Mouse (Mus musculus): ENCODE results near the gene Mmgt1. TPM values are rescaled to one million over a fixed set of nuclear protein-coding genes. Genes with fewer than 3 reads are reported as not detected.

Mmgt1 gene
- polyA plus RNA-seq (2015; fragmentation: Nextera tagmentation; extraction: Ambion mirVana), result 56.5 and 59.4 TPM in 2 replicates

DNA sequence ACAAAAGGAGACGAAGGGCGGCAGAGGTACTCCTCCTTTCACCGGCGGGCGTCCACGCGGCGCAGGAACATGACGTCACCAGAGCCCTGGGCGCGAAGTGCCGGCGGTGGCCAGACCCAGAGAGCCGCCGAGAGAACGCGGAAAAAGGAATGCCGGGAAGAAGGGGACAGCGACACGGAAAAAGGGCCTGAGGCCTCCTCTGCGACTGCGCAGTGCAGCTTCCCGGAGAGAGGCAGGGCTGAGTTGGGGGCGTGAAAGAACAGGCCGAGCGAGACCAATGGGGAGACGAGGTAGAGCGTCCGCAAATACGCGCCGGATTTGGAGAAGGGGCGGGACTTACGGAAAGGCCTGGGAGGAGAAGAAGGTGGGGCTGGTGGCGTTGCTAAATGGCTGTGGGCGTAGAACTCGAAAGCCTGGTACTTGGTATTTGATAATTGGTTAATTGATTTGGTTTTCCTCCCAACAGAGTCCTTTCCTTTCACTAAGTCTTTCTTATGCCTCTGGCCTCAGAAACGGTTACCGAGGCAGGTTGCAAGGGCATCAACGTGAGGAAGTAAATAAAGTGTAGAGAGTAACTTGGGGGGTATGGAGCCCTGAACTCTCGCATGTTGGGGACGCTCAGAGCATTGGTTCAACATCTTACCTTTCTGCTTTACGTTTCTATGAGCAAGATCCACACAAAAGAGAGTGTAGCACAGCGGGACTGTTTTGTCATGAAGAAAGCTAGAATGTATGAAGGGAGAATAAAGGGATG is at the start of gene Mmgt1:
TSS of gene Mmgt1 (minus strand) at position 183 of the 754 bp plus-strand sequence.
- WGBS, result 12% methylated on average over 44 of the region's 44 CpGs
- no peaks in the 10 kb centered on the region for H3K9me3 ChIP-seq
- peak; percentile 99 for ATAC-seq (ENCODE audit: low read depth)
- H3K4me2 ChIP-seq, result peak within 1 kb of the TSS; percentile 64
- H3K4me3 ChIP-seq, result peak within 1 kb of the TSS; percentile 68
- H3K36me3 ChIP-seq, result 0 out of 2 replicates have a peak, but pooled peaks cover 6% of the 10 kb centered on the region
- peak within 1 kb of the TSS; percentile 81 for H3K9ac ChIP-seq
- H3K27ac ChIP-seq (replicated peaks), result peak within 1 kb of the TSS; percentile 83
- peaks cover 12% of the 10 kb centered on the region for H3K4me1 ChIP-seq (replicated peaks)
- no peaks in the 10 kb centered on the region for H3K27me3 ChIP-seq

DNA sequence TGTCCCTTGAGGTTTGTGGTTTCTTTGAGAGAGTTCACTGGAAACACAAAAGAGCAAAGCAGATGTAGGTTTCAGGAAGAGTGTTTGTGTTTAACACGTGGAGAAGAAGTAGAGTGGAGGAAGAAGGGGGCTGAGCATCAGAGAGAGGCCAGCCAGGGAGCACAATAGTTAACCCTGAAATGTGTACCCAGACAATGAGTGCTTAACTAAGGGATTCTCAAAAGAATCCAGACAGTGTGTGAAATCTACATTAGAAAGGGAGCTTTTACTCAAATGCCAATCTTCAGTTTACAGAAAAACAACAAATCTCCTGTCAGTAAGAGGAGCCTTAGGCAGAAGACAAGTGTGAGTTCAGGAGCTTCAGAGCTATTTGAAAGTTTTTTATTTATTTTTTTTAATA is 42.2 kb upstream of the Mmgt1 start:
- WGBS, result 5% methylated on average over 1 of the region's 1 CpGs
- Histone ChIP-seq H3K4me2 (no peak overlapping the region), H3K36me3 (peaks cover 27% of the 10 kb centered on the region; the same call in 1 of the 2 replicates), H3K4me1 (replicated peaks) (no peaks in the 10 kb centered on the region), H3K27ac (replicated peaks) (no peak overlapping the region), H3K4me3 (no peak overlapping the region), H3K9me3 (no peaks in the 10 kb centered on the region), H3K9ac (no peak overlapping the region), H3K27me3 (no peaks in the 10 kb centered on the region)
- no peak for ATAC-seq (ENCODE audit: low read depth)

DNA sequence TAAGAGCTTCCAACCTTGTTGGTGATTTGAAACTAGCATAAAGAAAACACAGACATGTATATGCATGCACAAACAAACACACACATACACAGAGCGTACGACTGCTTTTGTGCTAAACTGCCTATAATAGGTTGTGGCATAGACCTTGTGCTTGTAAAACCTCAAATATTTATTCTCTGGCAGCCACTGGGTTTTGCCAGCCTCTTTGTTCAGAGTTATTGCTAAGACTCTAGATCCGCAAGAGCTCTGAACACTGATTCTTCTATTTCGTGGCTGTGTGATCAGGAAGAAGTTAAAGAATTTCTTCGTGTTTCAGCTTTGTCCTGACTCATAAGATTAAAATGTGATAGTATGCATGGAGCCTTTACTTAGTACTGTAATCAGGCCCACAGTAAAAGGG is 38.3 kb upstream of the Mmgt1 start:
- no peak for ATAC-seq (ENCODE audit: low read depth)
- Histone ChIP-seq H3K27me3 (no peaks in the 10 kb centered on the region), H3K4me3 (no peak overlapping the region), H3K9me3 (no peaks in the 10 kb centered on the region), H3K4me1 (replicated peaks) (no peaks in the 10 kb centered on the region), H3K9ac (no peak overlapping the region), H3K27ac (replicated peaks) (no peak overlapping the region), H3K4me2 (no peak overlapping the region), H3K36me3 (peaks cover 24% of the 10 kb centered on the region; the same call in 1 of the 2 replicates)
- WGBS, result 87% methylated on average over 5 of the region's 5 CpGs

DNA sequence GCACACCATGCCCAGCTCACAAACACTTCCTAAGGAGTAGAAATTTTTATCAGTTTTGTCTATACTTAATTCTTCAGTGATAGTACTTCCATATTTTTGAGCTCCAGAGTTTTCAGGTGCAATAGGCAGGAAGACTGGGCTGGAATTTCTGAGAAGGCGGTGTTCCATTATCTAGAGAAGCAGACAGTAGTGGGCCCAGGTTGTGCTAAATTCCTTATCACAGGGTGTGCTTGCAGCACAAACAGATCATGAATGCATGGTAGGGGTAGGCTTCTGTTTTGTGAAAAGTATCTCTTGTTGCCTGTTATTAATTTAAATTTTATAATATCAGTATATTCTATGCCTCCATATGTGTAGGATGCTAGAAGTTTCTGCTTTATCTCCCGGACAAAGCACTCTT is 17.4 kb upstream of the Mmgt1 start:
- Histone ChIP-seq H3K9ac (no peak overlapping the region), H3K27ac (replicated peaks) (no peak overlapping the region), H3K9me3 (no peaks in the 10 kb centered on the region), H3K27me3 (no peaks in the 10 kb centered on the region), H3K4me3 (no peak overlapping the region), H3K4me1 (replicated peaks) (peaks cover 13% of the 10 kb centered on the region), H3K4me2 (no peak overlapping the region), H3K36me3 (no peaks in the 10 kb centered on the region)
- no peak for ATAC-seq (ENCODE audit: low read depth)
- 86% methylated on average over 2 of the region's 2 CpGs for WGBS

DNA sequence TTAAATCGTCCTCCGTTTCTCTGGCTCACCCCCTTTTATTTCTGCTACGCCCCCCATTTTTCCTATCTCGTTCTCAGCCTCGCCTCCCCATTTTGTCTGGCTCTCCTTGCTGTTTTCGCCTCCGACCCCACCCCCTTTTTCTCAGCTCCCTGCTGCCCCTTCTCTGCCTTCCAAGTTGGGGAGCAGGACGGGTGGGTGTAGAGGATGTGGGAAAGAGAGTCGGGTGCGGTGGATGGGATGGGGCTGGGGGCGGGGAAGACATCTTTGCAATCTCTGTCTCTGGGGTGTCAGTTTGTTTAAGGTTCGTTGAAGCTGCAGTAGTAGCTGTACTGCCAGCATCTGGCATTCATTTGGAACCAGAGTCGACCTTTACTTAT is 12.4 kb upstream of the Mmgt1 start:
- WGBS, result 23% methylated on average over 13 of the region's 13 CpGs
- peaks cover 16% of the 10 kb centered on the region for H3K4me1 ChIP-seq (replicated peaks)
- H3K4me2 ChIP-seq, result peak overlapping the region; percentile 59
- H3K36me3 ChIP-seq, result no peaks in the 10 kb centered on the region
- ATAC-seq (ENCODE audit: low read depth), result peak; percentile 63; the same call in 1 of the 2 replicates
- H3K9me3 ChIP-seq, result no peaks in the 10 kb centered on the region
- H3K27me3 ChIP-seq, result no peaks in the 10 kb centered on the region
- peak overlapping the region; percentile 48 for H3K4me3 ChIP-seq
- peak overlapping the region; percentile 75 for H3K9ac ChIP-seq
- peak overlapping the region; percentile 86 for H3K27ac ChIP-seq (replicated peaks)

DNA sequence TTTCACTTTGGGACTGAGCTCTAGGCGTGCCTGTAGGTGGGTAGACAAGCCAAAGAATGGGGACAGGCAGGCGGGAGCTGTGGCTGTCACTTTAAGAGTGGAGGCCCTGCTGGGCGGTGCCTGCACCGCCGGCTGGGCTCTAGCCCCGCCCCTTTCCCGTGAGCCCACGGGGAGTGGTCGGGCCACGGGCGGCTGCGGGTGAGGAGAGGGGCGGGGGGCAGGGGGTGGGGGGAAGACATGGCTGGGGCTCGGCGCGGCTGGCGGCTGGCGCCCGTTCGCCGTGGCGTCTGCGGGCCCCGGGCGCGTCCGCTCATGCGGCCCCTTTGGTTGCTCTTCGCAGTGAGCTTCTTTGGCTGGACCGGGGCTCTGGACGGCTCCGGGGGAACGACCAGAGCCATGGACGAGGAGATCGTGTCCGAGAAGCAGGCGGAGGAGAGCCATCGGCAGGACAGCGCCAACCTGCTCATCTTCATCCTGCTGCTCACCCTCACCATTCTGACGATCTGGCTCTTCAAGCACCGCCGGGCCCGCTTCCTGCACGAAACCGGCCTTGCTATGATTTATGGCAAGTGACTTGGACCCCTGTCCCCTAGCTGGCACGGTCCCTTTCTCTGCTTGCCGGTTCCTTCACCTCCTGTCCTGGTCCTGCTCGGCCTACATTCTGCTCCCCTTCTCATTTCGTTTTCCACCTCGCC is 11.9 kb upstream of the Mmgt1 start, which contains the start of gene Slc9a6:
TSS of gene Slc9a6 (plus strand) at position 135 of the 695 bp plus-strand sequence.
- H3K4me1 ChIP-seq (replicated peaks), result peaks cover 16% of the 10 kb centered on the region
- WGBS, result 12% methylated on average over 34 of the region's 50 CpGs

DNA sequence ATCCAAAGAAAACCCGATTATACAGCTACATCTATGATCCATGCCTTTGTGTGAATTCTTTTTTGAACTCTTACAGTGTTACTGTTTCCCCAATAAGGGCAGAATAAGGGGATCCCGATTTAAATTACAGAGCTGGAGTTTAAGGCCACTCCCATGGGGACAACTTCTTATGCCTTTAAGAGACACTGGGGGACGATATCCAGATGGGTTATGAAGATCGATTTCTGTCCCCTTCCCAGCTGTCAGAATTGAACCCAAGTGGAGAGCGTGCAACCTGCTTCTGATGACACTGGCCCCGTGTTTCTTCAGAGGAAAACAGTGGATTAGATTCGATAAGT is 11.4 kb upstream of the Mmgt1 start:
- Histone ChIP-seq H3K9me3 (no peaks in the 10 kb centered on the region), H3K4me3 (peak overlapping the region; percentile 48), H3K27ac (replicated peaks) (peak overlapping the region; percentile 86; the same call in 1 of the 2 replicates), H3K4me2 (peak overlapping the region; percentile 59), H3K4me1 (replicated peaks) (peaks cover 16% of the 10 kb centered on the region), H3K36me3 (no peaks in the 10 kb centered on the region), H3K9ac (peak overlapping the region; percentile 38; the same call in 1 of the 2 replicates), H3K27me3 (no peaks in the 10 kb centered on the region)
- 23% methylated on average over 7 of the region's 7 CpGs for WGBS
- ATAC-seq (ENCODE audit: low read depth), result peak; percentile 44

More for the DNA sequence above, 11.9 kb upstream of the Mmgt1 start, which contains the start of gene Slc9a6:
- Histone ChIP-seq H3K36me3 (no peaks in the 10 kb centered on the region), H3K9ac (peak within 1 kb of the TSS; percentile 75), H3K27ac (replicated peaks) (peak within 1 kb of the TSS; percentile 86), H3K27me3 (no peaks in the 10 kb centered on the region), H3K4me2 (peak within 1 kb of the TSS; percentile 59), H3K4me3 (peak within 1 kb of the TSS; percentile 48), H3K9me3 (no peaks in the 10 kb centered on the region)
- ATAC-seq (ENCODE audit: low read depth), result peak; percentile 98

DNA sequence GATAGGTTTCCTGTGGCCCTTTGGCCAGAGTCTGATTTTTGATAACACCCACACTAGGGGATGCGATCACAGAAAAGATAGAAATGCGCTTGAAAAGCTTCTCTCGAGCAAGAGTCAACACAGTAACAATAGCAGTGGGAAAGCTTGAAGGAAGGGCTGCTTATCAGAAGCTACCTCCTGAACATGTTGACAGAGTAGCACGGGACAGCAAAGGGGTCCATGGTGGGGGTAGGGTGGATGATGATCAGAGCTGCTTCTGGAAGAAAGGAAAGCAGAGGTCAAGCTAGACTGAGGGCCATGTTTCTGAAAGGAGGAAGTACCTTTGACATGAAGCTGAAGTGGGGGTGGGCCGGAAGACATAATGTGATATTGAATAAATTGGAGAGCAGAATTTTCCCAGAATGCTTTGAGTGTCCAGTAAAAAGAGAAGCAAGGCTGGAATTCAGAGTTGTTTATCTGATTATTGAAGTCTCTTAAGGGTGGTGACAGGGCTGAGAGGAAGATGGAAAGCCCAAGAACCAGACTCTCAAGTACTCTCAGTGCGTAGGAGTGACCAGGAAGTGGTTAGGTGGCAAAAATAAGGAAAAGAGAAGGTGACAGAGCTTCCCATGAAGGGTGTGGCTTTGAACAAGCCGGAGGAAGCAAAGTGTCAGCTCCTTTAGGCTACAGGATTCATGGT is 9.3 kb upstream of the Mmgt1 start:
- Histone ChIP-seq H3K4me2 (no peak overlapping the region), H3K4me1 (replicated peaks) (peaks cover 15% of the 10 kb centered on the region), H3K27ac (replicated peaks) (no peak overlapping the region), H3K9ac (no peak overlapping the region), H3K9me3 (no peaks in the 10 kb centered on the region), H3K4me3 (no peak overlapping the region), H3K36me3 (no peaks in the 10 kb centered on the region), H3K27me3 (no peaks in the 10 kb centered on the region)
- 85% methylated on average over 7 of the region's 7 CpGs for WGBS
- ATAC-seq (ENCODE audit: low read depth), result no peak

DNA sequence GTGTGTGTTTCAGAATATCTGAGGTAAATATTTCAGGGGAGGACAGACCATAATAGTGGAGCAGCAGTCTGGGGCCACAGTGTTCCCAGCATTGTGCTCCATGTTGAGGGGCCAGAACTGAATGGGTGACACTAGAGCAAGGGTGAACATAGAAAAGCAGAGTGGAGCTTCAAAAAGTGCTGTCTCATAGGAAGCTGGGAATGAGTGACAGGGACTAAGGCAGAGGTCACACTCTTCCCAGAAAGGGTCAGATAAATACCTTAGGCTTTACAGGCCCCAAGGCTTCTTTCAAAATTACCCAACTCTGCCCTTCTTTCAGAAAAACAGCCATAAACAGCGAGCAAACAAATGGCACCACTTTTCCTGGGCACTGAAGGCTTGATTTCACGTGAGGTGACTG is 8.7 kb upstream of the Mmgt1 start:
- H3K27ac ChIP-seq (replicated peaks), result no peak overlapping the region
- no peak for ATAC-seq (ENCODE audit: low read depth)
- no peak overlapping the region for H3K4me3 ChIP-seq
- H3K36me3 ChIP-seq, result no peaks in the 10 kb centered on the region
- WGBS, result 61% methylated on average over 2 of the region's 2 CpGs
- no peaks in the 10 kb centered on the region for H3K9me3 ChIP-seq
- H3K27me3 ChIP-seq, result no peaks in the 10 kb centered on the region
- peaks cover 9% of the 10 kb centered on the region for H3K4me1 ChIP-seq (replicated peaks)
- no peak overlapping the region for H3K9ac ChIP-seq
- no peak overlapping the region for H3K4me2 ChIP-seq

DNA sequence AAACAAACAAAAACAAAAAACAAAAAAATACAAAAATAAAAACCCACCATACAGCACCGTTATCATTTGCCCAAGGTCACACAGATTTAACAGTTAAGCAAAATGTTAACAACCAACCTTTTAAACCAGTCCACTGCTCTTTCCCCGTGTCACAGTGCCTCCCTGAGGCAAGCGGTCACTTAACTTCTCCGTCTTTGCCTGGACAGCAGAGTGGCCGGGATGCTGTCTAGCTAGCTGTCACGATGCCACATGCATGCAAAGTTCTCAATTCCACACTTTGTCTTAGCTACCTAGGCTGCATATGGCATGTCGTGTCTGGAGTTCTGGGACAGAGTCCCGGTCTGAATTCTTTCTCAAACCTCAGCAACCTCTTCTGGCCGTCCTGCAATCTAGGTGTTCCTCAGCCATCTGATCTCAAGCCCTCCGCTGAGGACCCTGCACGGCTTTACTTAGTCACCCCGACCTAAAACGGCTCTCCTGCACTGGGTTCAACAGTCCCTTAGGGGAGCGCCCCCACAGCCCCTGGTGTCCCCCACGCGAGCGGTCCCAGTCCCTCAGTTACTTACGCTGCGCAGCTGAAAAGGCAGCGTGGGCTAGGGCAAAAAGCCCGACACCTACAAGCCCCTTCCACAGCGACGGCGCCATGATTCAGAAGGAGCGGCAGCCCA is 516 bp downstream of the Mmgt1 start:
- Histone ChIP-seq H3K9ac (peak overlapping the region; percentile 81), H3K4me2 (peak overlapping the region; percentile 64), H3K4me1 (replicated peaks) (peaks cover 12% of the 10 kb centered on the region), H3K4me3 (peak overlapping the region; percentile 68), H3K36me3 (0 out of 2 replicates have a peak, but pooled peaks cover 6% of the 10 kb centered on the region), H3K27me3 (no peaks in the 10 kb centered on the region), H3K9me3 (no peaks in the 10 kb centered on the region), H3K27ac (replicated peaks) (peak overlapping the region; percentile 83)
- 18% methylated on average over 25 of the region's 25 CpGs for WGBS
- peak; percentile 84 for ATAC-seq (ENCODE audit: low read depth)

DNA sequence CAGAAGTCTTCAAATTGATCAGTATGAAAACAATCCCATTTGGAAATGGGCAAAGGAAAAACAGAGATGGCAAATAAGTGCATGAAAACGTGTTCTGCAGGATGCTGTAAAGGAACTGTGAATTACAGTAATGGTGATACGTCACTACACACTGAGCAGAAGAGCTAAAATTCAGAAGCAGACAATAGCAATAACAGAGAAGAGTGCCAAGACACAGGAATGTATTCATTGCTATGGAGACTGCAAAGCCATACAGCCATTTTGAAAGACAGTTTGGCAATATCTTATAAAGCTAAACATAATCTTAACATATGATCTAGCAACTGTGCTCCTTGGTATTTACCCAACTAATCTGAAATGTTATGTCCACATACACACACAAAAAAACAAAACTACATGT is 19.7 kb downstream of the Mmgt1 start:
- no peaks in the 10 kb centered on the region for H3K9me3 ChIP-seq
- H3K4me1 ChIP-seq (replicated peaks), result no peaks in the 10 kb centered on the region
- no peak overlapping the region for H3K4me3 ChIP-seq
- no peak overlapping the region for H3K27ac ChIP-seq (replicated peaks)
- H3K9ac ChIP-seq, result no peak overlapping the region
- no peaks in the 10 kb centered on the region for H3K27me3 ChIP-seq
- WGBS, result 74% methylated on average over 2 of the region's 2 CpGs
- no peak overlapping the region for H3K4me2 ChIP-seq
- no peak for ATAC-seq (ENCODE audit: low read depth)
- H3K36me3 ChIP-seq, result no peaks in the 10 kb centered on the region
